Mouse (Mus musculus) c-Kit-positive CD71-positive TER-119-negative erythroid progenitor cells, embryonic 14.5 days (primary cell): Measurements from ENCODE around the gene Ap1m2.
"Not testable (repeated sequence)": the region's sequence is repeated elsewhere in the genome, so short reads cannot be mapped to it uniquely, and the experiment has no call there.

Source experiments
- DNase-seq: peaks from one replicate; pipeline ENCODE4 v3.0.0-alpha.2; 2013; ENCODE audit warnings: low read depth

Gene Ap1m2

DNA sequence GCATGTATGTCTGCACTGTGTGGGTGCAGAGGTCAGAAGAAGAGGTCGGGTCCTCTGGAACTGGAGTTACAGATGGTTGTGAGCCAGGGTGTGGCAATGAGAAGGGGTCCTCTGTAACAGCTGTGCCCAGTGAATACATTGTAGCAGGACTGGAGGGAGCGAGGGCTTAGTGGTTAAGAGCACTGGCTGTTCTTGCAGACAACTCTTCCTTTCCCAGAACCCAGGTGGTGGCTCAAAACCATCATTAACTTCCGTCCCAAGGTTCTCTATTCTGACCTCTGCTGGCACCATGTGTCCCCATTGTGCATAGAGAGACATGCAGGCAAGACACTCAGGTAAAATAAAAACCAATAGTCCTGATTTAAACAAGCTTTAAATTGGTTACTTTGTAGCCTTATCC is 15.4 kb upstream of the Ap1m2 start:
- DNase-seq = no peak

DNA sequence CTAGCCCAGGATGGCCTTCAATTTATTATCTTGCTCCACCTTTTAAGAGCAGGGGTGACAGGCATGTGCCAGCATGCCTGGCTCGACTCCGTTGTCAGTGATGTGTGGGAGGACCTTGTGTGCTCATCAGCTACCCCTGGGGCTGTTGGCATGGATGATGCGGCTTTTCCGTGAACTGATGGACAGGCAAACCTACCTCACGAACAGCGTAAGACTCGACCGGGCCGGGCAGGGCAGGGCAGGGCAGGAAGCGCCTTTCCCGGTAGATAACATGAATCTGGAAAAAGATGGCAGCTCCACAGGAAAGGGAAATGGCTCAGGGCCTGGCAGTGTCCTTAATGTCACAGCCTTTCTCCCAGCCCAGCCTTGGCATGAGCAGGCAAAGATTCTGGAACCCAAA is 12.1 kb upstream of the Ap1m2 start:
- DNase-seq = no peak

DNA sequence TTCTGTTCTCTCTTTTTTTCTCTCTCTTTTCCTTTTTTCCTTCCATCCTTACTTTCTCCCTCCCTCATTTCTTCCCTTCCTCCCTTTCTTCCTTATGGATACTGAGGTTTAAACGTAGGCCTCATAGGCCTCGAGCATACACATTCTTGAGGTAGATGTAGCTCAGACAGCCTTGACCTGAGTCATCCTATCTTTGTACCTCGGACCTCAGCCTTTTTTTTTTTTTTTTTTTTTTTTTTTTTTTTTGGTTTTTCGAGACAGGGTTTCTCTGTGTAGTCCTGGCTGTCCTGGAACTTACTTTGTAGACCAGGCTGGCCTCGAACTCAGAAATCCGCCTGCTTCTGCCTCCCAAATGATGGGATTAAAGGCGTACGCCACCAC is 10.8 kb upstream of the Ap1m2 start:
- not testable (repeated sequence) for DNase-seq

DNA sequence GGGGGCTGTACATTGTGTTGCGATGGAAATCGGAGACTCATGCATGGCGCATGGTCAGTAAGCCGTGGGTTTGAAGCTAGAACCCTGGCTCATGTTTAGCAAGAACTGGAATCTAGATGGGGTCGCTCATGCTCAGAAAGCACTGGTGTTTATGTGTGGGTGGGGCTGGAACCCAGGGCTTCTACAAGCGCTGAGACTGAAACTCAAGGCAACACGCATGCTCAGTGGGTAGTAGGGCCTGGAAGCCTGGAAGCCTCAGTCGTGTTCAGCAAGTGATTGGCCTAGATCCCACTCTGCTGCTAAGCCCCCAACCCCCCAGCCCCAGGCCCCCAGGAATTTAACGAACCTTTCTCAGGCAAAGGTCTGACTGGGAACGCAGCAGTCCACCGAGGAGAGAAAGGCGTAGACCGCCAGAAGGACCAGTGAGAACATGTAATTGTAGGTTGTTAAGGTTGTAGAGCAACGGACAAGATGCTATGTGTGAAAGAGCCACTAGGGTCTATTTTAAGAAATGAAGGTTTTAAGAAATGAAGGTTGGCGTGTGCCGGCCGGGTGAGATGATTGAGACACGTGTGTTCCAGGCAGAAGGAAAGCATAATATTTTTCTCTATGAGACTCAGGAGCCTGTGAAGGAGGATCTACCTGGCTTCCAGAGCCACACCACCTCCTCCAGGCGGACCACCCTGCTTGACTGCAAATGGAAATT is 10.2 kb upstream of the Ap1m2 start:
- DNase-seq = no peak

DNA sequence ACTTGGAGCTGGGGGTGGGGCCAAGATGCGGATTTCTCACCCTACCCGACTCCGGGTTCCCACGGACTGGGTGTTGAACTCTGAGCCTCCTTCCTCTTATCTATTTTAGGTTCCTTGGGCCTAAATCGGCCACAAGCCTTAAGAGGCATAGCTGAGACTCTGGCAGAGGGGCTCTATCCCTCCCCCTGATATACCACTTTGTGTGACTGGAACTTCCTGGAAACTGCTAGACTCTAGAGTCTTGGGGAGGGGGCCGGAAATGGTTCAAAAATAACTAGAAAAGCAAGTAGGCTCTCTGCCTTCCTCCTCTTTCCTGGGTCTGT is 9.3 kb upstream of the Ap1m2 start:
- peak; percentile 42 for DNase-seq

DNA sequence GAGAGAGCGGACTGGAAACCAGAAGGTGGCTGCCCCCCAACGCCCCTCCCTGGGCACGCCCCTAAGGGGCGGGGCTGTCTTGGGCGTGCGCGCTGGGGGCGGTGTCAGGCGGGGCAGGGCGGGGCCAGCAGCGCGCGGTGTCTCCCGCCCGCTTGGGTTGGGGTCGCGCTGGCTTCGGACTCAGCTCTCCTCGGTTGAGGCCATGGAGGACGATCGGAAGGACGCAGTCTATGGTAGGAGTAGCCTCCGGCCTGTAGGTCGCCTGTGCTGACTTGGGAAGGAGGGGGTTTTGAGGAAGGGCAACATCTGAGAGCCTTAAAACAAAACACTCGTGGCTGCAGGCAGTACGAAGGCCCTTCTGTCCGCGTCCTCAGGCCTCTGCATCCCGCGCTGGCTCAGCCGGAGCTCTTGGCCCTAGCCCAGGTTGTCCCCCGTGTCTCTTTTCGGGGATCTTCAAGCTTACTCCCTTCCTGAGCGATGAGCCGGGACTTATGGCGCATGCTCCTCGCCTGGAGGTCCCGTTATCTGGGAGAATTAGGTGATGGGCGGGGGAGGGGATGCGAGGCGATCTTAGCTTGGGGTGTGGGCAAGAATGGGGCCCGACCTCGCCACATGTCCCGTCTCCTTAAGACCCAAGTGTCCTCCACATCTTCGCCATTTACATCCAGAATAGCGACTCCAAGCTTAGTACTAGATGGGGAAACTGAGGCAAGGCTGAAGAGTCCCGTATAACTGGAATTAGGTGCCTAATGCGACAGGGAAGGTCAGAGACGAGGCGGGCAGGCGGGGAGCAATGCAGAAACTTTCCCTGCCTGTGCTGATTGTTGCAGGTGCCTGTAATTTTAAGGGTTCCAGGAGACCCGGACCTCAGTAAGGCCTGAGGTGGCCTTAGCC is 8.7 kb upstream of the Ap1m2 start, which contains the start of gene Slc44a2:
Gene Slc44a2, plus strand, starts transcription at position 80 of the 894 bp plus-strand sequence.
- peak; percentile 74 for DNase-seq

DNA sequence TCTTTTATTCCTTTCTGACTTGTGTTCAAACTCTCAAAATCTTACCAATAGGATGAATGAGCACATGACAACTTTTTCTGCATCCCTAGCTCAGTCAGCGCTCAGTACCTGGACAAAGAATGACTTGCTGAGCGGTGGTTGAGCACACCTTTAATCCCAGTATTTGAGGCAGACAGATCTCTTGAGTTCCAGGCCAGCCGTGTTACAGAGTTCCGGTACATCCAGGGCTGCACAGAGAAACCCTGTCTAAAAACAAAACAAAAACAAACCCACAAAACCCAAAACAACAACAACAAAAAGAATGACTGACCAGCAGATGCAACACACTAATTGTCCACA is 8.1 kb upstream of the Ap1m2 start:
- DNase-seq = no peak

DNA sequence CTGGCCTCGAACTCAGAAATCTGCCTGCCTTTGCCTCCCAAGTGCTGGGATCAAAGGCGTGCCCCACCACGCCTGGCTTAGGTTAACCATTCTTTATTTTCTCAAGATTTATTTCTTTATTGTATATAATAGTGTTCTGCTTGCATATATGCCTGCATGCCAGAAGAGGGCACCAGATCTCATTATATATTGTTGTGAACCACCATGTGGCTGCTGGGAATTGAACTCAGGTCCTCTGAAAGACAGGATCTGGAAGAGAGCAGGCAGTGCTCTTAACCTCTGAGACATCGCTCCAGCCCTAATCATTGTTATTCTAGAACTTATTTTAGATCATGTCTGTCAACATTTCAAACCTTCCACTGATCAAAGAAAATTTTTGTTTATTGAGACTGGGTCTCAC is 7.4 kb upstream of the Ap1m2 start:
- DNase-seq = no peak

DNA sequence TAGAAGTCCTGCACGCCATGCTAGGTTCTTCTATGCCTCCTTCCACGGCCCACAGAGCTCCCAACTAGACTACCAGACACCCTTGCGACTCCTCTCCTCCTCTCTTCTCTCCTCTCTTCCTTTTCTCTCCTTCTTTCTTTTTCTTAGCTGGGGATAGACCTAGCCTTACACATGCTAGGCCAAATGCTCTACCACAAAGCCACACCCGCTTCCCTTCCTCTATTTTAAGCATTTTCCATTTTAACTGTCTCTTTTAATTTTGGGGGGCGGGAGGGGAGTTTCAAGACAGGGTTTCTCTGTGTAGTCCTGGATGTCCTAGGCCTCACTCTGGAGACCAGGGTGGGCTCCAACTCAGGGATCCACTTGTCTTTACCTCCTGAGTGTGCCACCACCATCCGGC is 6.7 kb upstream of the Ap1m2 start:
- DNase-seq = no peak

DNA sequence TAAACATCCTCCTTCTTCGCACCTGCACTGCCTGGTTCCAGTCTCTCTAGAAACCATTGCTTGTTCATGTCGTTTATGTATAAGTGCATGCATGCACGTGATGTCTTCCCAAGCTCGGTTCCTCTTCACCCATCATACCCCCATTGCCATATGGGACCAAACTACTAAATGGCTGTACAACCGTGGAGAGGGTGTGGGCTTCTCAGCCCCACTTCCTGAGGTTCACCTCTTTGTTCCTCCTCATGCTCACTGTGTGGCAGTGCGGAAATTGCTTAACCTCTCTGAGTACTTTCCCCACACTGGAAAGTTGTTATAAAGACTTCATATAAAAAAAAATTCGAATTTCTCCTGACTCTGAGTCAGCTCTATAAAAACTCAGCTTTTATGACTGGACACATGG is 4.6 kb upstream of the Ap1m2 start:
- no peak for DNase-seq

DNA sequence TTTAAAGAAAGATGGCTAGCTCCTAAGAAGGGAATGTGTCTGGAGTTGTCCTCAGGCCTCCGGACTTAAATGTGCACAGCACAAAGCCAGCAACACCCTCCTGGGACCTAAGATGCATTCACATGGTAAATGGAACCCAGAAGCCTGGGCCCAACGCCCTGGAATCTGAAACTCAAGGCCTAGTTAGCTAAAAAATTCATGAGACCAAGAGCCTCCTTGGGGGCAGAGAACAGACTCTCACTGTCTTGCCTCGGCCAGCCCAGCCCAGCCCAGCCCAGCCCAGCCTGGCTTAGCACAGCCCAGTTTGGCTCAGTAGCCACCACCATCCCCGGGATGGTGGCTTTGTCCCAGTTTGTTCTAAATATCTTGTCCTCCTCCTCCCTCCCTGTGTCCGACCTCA is 3.3 kb upstream of the Ap1m2 start:
- DNase-seq = no peak

DNA sequence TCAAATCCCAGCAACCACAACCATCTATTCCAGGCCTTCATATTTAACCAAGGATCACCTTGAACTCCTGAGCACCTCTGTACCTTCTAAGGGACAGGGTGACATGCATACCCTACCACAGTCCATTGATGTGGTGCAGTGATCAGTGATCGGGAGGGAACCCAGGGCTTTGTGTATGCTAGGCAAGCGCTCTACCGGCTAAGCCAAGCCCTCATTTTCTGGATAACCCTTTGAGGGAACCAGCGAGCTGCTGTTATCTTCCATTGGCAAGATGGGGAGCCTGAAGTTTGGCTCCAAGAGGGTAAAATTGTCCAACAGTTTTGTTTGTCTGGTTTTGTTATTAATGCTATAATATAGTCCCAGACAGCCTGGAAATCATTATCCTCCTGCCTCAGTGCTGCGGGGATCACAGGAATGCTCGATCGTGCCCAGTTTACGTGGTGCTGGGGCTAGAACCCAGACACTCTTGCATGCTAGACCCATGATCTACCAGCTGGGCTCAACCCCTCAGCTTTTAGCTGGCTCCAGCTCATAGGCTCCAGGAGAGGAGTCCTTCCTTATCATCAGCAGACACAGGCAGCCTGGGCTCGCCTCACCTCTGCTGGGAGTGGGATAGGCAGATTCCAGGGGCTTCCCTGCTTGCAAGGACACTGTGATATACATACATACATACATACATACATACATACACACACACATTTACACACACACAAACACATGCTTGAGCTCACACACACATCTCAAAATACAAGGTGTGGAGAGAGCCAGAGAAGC is 2.4 kb upstream of the Ap1m2 start:
- DNase-seq = peak; percentile 50

DNA sequence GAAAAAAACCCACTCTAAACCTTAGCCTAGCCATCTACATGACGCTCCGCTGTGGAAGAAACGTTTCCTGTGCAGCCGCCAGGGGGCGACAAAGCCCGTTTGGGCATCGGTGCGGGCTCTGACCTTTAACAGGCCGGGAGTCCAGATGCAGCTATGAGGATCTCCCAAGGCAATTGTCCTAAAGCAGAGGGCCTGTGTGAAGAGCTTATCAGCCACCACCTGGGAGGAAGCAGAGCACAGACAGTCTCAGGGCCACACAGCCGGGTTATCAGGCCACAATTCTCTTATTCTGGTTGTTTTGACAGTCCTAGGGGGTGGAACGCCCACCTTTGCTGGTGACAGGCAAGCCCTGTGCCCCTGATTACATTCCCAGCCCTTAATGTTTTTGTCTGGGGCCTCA is 1.3 kb upstream of the Ap1m2 start:
- DNase-seq = peak; percentile 92

DNA sequence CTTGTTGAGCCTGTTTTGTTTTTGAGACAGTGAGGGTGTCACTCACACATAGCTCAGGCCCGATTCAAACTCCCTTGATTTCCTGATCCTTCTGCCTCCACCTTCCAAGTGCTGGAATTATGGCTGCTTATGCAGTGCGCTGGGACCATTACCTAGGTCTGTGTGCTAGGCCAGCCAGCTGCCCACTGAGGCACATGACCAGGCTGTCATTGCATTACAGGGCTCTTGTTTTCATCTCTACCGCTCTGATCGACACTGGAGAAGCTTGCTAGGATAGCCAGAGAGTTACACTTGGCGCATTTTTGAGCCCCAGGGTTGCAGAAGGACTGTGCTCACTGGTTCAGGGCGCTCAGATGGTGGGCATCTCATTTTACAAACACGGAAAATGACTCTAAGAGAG is 442 bp downstream of the Ap1m2 start:
- no peak for DNase-seq

DNA sequence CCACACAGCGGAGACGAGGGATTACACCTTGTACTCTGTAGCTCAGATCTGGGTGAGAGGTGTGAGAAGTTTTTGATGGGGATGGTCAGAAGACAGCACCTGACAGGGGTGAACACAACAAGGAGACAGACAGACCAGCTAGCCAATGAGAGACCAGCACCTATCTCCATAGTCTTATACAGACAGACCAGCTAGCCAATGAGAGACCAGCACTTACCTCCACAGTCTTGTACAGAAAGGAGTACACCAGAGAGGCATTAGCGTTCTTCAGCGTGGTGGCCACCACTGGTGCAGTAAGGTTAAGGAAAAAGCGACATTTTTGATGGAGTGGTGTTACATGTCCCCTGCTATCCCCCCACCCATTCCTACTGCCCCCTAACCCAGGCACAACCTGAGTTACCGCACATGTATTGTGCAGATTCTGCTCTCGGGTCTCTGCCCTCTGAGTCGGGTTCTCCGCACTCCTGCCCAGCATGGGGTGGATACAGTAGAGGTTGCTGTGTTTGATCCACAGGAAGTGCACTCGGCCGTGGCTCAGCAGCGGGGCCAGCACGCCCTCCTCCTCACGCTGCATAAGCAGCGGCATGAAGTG is 2.9 kb downstream of the Ap1m2 start:
- DNase-seq = peak; percentile 62

DNA sequence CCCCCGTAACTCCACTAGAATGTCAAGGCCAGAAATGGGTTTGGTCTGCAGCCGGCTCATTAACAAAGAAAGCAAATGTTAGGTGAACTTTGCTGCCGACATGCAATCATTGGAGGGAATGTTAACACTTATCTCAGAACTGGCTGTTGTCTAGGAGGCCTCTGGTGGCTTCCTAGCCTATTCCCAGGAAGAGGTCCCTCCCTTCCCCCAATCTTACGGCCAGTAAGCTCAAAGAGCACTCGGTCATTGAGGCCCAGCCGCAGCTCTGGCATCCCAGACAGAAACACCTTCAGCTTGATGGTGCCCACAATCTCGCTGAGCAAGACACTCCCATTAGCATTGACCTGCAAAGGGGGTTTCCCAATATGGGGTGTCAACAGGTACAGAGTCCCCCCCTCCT is 7.1 kb downstream of the Ap1m2 start:
- no peak for DNase-seq

DNA sequence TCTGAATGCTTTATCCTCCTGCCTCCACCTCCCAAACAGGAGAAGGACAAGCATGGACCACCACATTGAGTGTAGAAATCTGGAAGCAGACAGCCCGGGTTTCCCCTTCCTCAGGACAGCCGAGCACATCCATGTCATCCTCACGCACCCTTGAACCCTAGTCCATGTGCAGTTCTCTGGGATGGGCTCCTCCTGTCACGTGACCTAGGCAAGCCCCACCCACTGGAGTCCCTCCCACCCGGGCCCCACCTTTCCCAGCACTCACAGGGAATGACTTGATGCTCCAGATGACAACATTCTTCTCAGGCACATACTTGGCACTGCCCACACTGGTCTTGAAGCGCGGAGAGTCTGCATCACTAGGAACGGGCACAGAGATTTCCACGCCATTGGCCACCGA is 13.1 kb downstream of the Ap1m2 start:
- DNase-seq = no peak

DNA sequence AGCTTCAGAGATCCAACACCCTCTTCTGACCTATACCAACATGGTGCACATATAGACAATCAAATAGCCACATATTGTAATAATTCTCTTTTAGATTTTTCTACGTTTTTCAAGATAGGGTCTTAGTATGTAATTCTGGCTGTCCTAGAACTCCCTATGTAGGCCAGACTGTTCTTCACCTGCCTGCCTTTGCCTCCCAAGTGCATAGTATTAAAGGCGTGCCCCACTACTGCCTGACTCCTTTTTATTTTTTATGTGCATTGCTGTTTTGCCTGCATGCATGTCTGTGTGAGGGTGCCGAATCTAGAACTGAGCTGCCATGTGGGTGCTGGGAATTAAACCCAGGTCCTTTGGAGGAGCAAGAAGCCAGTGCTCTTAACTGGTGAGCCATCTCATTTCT is 19.9 kb downstream of the Ap1m2 start:
- DNase-seq = no peak

DNA sequence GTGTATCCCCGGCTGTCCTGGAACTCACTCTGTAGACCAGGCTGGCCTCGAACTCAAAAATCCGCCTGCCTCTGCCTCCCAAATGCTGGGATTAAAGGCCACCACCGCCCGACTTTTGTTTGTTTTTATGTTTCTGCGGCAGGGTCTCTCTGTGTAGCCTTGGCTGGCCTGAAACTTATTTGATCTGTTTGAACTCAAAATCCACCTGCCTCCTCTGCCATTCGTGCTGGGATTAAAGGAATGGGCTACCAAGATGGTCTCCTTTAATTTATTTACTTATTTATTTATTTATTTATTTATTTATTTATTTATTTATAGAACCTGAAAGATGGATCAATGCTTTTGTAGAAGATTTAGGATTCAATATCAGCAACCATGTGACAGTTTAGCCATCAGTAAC is 20.3 kb downstream of the Ap1m2 start:
- not testable (repeated sequence) for DNase-seq

DNA sequence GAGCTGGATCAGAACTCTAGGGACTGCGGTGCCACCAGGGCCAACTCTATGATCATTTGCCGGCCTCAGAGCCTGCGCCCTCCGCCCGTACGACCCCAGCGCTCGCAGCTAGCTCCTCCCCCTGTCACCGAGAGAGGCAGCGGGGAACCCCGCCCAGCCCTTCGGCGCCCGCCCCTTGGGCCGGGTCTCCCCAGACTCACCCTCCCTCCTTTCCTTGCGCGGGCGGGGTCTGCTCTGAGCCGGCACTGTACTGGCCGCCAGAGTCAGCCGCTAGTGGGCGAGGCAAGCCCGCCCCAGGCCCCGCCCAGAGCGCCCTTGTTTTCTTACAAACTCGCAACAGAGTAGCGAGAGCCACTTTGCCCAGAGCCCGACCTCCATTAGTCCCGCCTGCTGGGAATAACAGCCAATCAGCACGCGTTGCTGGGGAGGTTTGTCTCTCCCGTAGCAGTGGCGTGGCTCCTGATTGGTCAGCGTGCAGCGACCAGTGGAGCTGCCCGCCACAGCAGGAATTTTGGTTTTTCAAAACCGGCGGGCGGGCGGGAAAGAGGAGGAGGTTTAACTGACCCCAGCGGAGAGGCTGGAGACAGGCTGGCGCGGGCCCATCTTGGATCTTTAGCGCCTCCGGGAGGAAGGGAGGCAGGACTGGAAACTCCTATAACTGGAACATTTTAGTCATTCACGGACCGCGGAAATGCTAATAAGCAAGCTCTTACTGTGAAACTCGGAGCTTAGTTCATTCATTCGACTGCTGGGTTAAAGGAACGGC is 20.9 kb downstream of the Ap1m2 start, which contains the start of gene Cdkn2d:
Gene Cdkn2d, minus strand, starts transcription at position 386 of the 766 bp plus-strand sequence.
- DNase-seq = peak; percentile 100

DNA sequence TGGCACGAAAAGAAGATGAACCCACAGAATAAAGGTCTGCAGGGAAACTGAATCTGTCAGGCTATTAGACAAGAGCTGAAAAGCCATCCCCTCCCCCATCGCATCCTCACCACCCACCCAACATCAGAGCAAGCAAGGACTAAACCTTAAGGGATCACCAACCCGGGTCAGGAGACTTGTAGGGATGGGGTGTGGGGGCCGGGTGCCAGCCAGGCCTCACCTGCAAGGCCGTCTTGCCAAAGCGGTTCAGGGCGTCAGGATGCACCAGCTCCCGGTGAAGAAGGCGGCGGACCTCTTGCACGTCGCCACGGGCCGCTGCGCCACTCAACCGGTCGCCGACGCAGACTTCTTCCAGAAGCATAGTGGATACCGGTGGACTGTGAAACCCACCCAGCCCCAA is 21.5 kb downstream of the Ap1m2 start:
- DNase-seq = no peak

DNA sequence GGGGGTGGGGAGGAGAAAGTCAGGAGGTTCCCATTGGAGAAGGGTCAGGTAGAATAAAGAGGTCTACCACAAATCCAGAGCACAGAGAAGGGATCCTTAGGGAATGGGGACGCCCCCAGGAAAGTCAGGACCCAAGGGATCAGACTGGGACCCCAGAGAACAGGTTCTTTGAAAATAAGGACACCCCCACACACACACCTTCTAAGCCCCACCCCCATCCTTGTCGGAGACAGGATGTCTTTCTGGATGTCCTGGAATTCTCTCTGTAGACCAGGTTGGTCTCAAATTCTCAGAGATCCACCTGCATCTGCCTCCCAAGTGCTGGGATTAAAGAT is 22.8 kb downstream of the Ap1m2 start:
- DNase-seq = no peak
